Mouse (Mus musculus): ENCODE data around the gene Gja3. TPM values are rescaled to one million over a fixed set of nuclear protein-coding genes. Genes with fewer than 3 reads are reported as not detected.
A peak's percentile ranks its signal among the peaks of the same experiment; 100 is the strongest.

Gja3 gene
- total RNA-seq (2021) = 1 to 10 TPM in 1 of 2 experiments, under 1 TPM in 1; 0.15 to 1.0 TPM
- long read RNA-seq, experiment 1, partial matches to known transcripts = 0 of 1 reads
- long read RNA-seq, experiment 1, other reads (novel, unspliced or antisense) = 0 of 1 reads
- long read RNA-seq, experiment 2 = 0 reads

DNA sequence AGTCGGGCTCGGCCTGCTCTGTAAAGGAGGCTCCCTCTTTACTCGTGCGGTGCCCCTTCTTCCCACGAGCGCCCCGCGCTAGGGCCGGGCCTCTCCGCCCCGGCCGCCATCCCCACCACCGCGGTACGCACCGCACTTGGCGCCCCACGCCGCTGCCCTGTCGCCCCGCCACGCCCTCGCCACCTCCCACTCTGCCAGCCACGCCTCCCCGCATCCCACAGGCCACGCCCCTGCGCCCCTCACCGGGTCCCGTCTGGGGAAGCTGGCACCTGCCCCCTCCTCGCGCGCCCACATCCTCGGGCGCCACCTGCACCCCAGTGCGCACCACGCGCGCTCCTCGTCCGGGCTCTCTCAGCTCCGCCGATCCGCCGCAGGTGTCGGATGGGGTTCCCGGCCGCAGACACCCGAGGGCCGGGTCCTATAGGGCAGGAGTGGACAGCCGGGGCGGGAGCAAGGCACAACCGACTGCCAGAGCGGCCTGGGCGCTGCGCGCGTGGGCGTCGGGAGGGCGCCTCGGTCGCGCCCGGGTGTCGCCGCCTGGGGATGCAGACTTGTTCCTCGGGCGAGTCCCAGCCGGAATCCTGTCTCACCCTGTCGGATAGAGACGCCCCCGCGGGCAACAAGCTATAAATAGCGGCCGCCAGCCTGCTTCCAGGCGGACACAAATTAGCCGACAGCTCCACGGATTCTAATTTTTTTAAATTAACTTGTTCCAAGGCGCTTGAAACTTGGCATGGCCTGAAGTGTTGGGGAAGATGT lies at the start of gene Gja3:
TSS of gene Gja3 (minus strand) at position 538 of the 759 bp plus-strand sequence.
- DNase-seq = peak; percentile 10

DNA sequence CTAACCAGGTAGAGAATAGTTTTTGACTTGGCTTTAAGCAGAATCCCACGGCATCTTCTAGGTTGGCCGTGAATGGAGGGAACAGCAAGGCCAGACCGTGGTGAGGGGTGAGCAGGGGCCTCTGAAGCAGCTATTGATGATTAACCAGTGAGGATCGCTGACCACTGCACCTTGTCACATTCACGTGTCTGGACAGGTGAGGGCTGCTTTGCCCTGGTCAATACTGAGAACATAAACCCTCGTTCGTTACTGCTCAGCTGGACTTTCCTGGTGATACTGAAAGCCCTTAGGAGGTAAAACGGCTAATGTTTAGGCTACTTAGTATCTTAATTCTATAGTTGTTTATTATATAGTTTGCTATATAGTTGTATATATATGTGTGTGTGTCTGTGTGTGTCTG lies 49.2 kb upstream of the Gja3 start:
- DNase-seq = no peak

DNA sequence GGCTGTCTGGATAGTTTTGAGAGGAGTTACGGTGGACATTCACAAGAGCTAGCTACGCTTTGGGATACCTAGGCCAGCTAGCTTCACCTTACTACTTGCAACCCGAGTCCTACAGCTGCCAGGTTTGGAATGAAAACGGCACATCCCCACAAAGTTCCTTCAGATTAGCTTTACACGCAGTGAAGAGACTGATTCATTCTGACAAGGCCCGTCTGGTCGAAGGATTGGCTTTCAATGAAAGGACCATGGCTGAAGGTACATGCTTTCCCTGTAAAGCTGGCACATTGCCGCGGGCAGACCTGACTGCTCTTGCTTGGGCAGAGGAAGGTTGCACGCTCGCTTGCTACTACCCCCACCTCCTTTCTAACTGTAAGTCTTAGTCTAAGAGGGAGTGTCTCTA lies 47.8 kb upstream of the Gja3 start:
- no peak for DNase-seq

DNA sequence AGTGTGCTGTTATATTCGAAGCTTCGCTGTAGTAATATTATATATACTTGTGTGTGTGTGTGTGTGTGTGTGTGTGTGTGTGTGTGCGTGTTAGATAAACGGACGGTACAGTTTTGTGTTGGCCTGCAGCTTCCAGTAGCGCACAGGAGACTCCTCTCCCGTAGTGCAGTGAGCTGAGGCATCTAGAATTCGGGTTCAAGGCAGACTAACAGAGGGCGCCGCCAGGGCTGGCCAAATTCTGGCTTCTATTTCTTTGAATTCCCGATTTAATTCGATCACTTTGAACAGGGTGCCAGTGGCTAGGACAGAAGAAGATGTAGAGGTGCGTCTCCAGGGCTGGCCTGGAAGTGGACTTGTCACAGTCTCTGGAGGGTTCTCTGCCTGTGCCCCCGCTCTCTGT lies 47.2 kb upstream of the Gja3 start:
- DNase-seq = no peak

DNA sequence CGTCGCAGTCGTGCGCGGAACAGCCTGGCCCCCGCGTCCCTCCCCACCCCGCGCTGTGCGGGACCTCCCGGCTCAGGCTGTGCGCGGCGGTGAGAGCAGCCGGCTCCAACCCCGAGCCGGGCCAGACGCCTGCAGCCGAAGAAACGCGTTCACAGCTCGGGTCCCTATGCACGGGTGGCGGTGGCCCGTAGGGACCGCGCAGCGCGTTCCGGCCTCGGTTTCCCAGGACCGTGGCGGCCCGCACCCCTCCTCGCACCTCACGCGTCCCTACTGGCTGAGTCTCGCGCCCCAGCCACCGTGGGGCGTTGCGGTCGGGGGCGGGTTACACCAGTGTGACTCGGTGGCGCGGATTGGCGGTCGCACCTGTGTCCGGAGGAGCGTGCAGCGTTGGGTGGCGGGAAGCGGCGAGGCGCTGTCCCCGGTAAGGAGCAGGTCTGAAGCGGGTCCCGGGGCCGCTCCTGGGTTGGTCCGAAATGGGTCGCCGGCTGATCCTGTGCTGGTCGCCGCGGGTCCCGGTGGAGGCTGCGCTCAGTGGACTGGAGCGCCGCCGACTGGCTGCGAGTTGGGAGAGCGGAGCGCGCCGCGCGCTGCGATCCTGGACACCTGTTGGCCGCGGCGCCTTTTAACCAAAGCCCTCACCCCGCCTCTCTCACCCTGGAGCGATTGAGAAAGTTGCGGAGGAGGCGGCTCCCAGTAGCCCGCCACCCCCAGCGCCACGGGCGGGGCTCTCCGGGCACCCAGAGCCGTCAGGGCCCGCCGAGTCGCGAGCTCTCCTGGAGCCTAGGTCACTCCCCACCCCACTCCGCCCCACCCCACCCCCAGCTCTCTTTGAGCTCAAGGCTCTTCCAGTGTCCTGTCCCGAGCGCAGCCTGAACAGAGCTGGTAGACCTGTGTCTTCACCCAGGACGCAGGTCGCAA lies 46.5 kb upstream of the Gja3 start, which contains the start of gene Gjb2:
TSS of gene Gjb2 (minus strand) at position 597 of the 918 bp plus-strand sequence.
- peak; percentile 63 for DNase-seq

DNA sequence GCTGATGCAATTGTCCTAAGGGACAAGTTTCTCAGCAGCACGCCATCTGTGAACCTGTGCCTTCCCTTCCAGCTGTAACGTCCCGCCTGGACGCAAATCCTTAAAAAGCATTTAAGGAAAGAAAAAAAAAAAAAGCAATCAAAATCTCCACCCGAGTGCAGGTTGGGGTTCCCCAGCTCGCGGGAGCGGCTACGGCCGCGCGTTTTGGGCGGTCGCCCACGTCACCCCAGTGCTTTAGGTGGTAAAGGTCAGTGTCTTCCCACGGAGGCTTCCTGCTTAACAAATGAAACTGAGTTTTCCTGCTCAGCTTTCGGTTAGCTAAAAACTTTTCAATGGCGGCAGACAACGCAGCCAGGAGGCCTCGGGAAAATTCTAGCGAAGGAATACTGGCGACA lies 45.8 kb upstream of the Gja3 start:
- peak; percentile 31 for DNase-seq

DNA sequence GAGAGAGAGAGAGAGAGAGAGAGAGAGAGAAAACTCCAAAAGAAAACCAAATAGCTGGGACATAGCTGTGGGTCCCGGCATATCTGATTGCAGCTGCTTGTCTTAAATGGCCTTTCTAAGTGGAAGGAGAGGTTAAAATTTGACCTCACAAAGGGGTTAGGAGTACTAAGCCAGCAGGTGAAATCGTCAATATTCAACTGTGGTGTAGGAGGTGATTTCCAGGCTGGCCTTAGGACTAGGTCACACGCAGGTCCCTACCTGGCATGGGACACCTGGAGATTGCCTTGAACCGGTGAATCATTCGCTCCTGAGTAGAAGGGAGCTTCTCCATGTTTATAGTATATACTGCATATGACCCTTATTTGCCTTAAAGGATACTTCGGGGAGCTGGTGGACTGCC lies 45.2 kb upstream of the Gja3 start:
- DNase-seq = no peak

DNA sequence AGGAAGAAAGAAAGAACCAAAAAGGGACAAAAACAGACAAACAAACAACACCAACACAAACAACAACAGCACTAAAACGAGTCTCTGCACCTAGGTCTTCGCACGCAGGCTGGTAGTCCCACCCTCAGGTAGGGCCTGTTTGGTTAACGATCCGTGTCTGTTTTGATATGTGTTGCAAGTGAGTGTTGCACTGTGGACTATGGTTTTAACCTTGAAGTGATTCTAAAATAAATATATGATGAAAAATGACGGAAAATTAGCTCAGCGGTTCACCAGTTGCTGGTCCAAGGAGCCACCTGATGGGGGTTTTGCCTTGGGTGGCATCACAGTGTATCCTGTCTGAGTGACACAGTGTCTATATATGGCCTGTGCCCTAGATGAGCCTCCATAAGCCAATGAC lies 43.7 kb upstream of the Gja3 start:
- DNase-seq = no peak

DNA sequence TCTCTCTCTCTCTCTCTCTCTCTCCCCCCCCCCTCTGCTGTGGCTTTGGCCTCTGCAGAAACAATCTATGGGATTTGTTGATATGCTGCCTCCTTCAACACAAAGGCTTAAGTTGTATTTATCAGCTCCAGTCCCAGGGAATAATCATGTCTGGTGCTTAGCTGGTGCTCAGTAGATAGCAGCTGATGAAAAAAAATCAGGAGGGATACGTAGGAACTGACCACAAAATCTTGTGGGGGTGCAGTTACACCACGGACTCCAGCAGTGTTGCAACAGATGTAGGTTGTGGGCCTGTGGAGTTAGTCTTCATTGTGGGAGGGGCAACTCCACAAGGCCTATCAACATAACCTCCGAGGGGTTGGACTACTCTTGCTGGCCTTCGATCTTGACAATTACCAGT lies 38.0 kb upstream of the Gja3 start:
- no peak for DNase-seq

DNA sequence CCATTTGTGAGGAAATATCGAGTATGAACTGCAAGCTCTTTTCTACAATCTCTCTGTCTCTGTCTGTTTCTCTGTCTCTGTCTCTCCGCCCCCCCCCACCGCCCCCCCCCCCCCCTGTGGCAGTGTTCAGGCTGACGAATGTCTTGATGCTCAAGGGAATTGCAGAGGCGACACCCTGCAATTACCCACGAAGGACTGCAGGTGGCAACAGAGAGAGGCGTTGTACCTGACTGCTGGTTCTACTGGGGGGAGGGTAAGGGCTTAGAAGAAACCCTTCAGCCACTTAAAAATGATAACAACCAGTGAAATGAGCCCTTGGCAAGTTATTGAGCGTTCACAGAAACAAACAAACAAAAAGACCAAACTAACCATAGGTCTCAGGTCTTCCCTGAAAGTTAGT lies 35.1 kb upstream of the Gja3 start:
- DNase-seq = peak; percentile 63

DNA sequence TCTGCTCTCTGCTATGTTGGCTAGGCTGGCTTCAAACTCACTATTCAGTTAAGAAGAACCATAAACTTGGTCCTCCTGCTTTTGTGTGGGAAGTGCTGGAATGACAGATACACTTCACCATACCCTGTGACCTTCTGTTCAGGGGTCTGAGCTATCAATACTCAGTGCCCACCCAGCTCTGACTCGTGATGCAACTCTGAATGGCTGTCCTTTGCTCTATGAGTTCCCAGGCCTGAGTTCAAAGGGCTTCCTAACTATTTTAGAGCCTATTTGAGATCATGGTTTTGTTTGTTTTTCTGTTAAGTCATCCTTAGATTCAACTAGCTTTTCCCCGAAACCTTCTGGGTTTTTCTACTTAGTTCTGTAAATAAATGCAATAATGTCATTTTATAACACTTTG lies 32.1 kb upstream of the Gja3 start:
- no peak for DNase-seq

DNA sequence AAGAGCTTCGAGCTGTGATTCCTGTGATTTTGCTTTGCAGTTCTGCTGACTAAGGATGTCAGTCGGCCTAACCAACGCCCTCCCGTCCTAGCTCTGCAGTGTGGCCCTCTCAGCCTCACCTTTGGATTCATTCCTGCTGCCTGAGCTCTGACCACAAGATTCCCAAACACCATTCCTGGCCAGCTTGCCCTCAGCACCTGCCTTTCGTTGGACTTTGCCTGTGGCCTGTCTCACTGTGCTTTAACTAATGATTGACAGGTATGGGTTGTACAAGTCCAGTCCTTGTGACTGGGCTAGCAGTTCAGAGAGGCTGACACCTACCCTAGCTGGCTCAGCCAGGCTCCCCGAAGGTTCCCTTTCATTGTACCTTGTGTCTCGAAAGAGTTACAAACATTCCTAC lies 31.2 kb upstream of the Gja3 start:
- DNase-seq = no peak

DNA sequence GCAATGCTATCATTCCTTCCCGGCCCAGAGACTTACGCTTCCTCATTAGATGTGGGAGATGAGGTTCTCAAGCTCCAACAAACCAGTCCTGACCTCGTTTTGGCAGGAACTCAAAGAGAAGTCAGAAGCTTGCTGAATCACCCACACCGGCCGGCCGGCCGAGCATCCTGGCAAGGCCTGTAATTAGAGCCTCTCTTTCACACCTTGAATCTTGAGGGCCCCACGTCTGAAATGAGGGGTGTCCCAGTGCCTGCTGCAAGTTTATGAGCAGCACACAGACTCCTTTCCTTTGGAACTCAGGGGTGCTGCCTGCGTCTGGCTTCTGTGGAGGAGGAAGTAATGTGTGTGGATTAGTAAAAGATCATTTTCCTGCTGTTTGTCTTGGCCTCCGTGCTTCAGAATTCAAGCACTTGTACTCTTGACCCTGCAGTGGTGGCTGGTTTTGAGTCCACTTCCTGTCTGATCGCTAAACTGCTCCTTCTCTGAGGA lies 26.3 kb upstream of the Gja3 start:
- no peak for DNase-seq

DNA sequence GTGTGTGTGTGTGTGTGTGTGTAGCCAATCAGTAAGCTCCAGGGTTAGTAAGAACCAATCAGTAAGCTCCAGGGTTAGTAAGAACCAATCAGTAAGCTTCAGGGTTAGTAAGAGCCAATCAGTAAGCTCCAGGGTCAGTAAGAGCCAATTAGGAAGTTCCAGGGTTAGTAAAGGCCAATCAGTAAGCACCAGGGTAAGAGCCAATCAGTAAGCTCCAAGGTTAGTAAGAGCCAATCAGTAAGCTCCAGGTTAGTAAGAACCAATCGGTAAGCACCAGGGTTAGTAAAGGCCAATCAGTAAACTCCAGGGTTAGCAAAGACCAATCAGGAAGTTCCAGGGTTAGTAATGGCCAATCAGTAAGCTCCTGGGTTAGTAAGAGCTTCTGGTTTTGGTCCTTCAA lies 25.0 kb upstream of the Gja3 start:
- DNase-seq = no peak

DNA sequence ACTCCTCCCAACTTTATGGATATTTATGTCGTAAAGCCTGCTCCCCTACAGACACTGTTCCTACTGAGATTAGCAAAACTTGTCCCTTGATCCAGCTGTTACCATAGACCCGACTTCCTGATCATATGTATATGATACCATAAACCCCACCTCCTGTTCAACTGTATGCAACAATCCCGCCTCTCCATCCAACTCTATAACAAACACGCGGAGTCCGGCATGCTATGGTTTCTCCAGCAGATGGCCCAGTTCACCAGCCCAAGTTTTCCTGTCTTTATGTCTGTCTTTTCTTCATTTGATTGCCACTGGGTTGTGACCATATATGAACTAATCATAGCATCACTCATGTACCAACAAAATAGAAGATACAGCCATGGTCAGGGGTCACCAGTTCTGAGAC lies 17.6 kb upstream of the Gja3 start:
- DNase-seq = no peak

DNA sequence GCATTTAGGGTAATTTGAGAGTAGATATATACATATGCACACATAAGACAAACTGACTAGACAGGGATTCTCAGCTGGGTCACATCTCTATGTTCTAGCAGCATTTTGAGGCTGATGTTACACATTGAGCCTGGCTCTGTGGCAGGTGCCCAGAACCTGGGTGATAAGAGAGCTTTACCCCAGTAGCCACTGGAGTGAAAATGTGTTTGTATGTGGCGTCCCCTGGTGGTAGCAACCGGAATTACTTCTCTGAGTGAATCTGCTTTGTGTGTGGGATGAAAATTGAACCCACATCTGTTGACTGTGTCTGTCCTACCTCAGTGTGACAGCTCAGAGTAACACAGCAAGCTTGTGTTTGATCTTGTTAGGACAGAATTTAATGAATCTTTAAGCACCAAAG lies 12.0 kb upstream of the Gja3 start:
- DNase-seq = peak; percentile 66

DNA sequence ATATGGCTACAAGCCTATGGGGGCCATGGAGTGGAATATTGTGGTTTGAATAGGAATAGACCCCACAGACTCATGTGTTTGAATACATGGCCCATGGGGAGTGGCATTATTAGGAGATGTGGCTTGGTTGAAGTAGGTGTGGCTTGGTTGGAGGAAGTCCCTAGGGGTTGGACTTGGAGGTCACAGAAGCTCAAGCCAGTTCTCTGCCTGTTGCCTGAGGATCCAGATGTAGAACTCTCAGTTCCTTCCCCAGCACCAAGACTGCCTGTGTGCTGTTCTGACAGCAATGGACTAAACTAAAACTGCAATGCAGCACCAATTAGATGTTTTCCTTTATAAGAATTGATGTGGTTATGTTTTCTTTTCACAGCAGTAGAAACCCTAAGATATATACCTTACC lies 8.2 kb upstream of the Gja3 start:
- DNase-seq = no peak

DNA sequence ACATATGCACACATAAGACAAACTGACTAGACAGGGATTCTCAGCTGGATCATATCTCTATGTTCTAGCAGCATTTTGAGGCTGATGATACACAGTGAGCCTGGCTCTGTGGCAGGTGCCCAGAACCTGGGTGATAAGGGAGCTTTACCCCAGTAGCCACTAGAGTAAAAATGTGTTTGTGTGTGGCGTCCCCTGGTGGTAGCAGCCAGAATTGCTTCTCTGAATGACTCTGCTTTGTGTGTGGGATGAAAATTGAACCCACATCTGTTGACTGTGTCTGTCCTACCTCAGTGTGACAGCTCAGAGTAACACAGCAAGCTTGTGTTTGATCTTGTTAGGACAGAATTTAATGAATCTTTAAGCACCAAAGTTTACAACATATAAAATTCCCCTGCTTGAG lies 2.2 kb upstream of the Gja3 start:
- DNase-seq = peak; percentile 80

DNA sequence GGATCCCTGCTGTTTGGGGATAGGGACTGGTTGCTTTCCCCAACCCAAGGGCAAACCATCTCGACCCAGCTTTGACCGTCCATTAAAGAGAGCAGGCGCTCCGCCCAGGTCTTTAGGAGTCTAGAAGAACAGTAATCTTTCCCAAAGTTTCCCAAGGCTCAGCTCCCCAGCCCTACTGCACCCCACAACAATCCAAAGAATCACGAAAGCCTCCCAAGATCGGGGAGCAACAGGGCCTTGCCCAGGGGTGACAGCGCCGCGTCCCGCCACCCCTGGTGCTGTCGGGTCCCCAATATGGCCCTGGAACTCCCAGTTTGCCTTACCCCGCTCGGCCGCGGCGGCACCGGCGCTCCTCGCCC lies 717 bp downstream of the Gja3 start:
- no peak for DNase-seq

DNA sequence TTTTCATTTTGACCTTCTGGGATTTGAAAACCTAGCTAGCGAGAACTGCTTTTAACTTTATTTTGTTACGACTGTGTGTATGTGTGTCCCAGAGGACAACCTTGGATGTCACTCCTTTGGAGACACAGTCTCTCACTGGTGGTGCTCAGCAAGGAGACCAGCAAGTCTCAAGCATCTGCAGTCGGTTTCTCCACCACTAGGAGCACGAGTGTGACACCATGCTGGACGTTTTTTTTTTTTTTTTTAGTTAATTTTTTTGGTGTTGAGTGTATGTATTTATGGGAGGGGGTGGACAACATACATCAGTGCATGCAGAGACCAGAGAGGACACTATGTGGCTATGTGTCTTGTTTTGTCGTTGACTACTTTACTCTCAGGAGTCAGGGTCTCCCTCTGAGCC lies 5.2 kb downstream of the Gja3 start:
- DNase-seq = no peak

DNA sequence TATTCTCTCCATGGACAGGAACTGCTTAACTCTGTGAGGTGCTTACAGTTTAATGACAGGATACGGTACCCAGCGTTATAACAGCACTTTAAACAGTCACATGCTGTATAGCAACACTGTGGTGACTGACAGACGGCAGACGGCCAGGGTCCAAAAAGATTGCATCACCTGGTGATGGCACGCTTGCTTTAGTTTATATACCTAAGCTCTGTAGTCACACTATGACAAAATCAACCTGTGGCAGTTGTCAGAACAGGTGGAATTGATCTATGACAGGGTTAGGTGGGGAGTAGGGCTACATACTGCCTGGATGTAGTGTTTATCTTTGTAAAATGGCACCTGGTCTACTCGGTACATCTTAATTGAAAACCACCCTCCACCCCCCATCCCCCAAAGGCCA lies 14.0 kb downstream of the Gja3 start:
- DNase-seq = no peak

DNA sequence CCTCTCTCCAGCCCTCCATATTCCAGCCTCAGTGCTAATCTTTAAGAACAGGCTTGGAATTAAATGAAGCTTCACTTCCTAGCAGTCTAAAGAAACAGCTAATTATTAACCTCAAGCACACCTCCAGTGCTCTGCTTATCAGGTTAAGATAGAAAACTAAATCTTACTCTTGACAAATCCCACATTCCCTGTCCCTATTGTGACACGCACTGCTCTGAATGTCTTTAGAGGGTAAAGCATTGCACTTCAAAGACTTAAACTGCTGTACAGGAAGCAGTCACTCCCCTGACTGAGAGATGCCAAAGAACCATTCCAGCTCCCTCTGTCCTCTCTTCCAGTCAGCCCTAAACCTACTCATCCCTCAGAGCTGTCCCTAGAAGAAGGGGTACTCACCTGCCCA lies 16.5 kb downstream of the Gja3 start:
- no peak for DNase-seq

DNA sequence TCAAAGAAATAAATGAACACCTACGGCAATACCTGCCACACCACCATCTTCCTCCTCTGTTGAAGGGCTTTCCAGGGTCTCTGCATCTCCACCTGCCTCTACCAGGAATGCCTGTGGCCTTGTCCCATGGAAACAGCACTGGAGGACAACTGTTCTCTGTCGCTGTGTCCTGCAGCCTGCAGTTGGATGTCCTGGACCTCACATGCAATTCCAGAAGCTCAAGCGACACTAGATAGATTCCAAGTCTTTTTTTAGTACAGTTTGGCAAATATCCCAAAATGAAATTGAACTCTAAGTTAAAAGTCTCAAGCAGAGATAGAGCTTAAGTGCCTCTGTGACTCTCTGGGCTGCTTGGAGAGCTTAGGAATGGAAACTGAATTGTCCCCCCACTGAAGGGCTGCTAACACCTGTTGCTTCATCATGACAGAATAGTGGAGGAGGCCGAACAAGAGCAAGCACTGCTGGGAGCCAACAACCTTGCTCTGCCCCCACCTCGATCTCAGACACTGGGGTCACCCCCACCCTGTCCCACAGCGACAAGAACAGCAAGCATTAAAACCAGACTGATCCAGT lies 22.9 kb downstream of the Gja3 start:
- no peak for DNase-seq
